28 mouse cellular contexts compared by ENCODE assay signal in the genomic region with DNA sequence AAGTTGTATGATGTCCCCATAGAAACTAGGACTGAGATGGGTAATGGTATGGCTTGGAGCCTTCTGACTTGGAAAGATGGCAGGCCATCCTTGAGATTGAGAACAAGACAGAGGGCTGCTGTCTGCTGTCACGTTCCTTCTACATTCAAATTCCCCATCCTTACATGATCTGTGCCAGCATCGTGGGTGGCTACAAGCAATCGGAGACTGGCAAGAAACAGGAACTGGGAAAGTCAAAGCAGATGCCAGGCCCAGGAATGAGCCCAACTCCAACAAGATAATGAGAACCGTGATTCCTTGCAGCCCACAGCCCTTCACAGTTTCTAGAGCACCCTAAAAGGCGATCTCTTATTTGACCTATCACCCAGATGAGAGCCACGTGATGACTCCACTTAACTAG. TPM values are rescaled to one million over a fixed set of nuclear protein-coding genes. Genes with fewer than 3 reads are reported as not detected.
DNase-seq lines count a peak whose midpoint lies in the region; ATAC-seq and TF ChIP-seq lines count a peak whose summit lies in the region.
"Had no signal": no experiment of that assay in that cellular context is flagged by ENCODE, and none has a peak within 500 bp of the region (broad histone marks: within the 10 kb centered on the region; RNA-seq: fewer than 3 reads in every experiment).

No protein-coding gene starts in this region.

- H3K9me3 ChIP-seq in forebrain, postnatal 0 days (ENCODE audit: low read length), result no peaks in the 10 kb centered on the region
- H3K9me3 ChIP-seq in forebrain, embryonic 15.5 days, result no peaks in the 10 kb centered on the region
- H3K9me3 ChIP-seq in heart, embryonic 10.5 days, result no peaks in the 10 kb centered on the region
- no peaks in the 10 kb centered on the region for H3K9me3 ChIP-seq in heart, embryonic 11.5 days (replicated peaks; ENCODE audit: control insufficient read depth, low read length)
- H3K9me3 ChIP-seq: embryonic facial prominence, embryonic 12.5 days; embryonic facial prominence, embryonic 15.5 days; heart, embryonic 12.5 days; heart, embryonic 15.5 days; hindbrain, embryonic 10.5 days; hindbrain, embryonic 13.5 days; intestine, embryonic 15.5 days had no signal

- H3K9ac ChIP-seq in forebrain, postnatal 0 days, result no peak overlapping the region
- no peak overlapping the region for H3K9ac ChIP-seq in forebrain, embryonic 15.5 days (replicated peaks)
- no peak overlapping the region for H3K9ac ChIP-seq in heart, embryonic 11.5 days (ENCODE audit: low read depth, low read length)
- H3K9ac ChIP-seq: embryonic facial prominence, embryonic 12.5 days; embryonic facial prominence, embryonic 15.5 days; heart, embryonic 12.5 days; heart, embryonic 15.5 days; hindbrain, embryonic 13.5 days; intestine, embryonic 15.5 days had no signal

- no peaks in the 10 kb centered on the region for H3K27me3 ChIP-seq in forebrain, postnatal 0 days (ENCODE audit: insufficient read depth, low read length)
- H3K27me3 ChIP-seq in forebrain, embryonic 15.5 days, result no peaks in the 10 kb centered on the region
- H3K27me3 ChIP-seq in heart, embryonic 10.5 days (ENCODE audit: insufficient read depth, poor library complexity, severe bottlenecking), result peaks cover 23% of the 10 kb centered on the region
- peaks cover 5% of the 10 kb centered on the region; the same call in 1 of the 2 replicates for H3K27me3 ChIP-seq in heart, embryonic 11.5 days (ENCODE audit: control insufficient read depth, insufficient read depth, low read length)
- H3K27me3 ChIP-seq: embryonic facial prominence, embryonic 12.5 days; embryonic facial prominence, embryonic 15.5 days; intestine, embryonic 15.5 days had no signal

- H3K27ac ChIP-seq in forebrain, postnatal 0 days (ENCODE audit: low read depth, low read length), result no peak overlapping the region
- H3K27ac ChIP-seq in forebrain, embryonic 15.5 days (replicated peaks), result no peak overlapping the region
- no peak overlapping the region for H3K27ac ChIP-seq in heart, embryonic 10.5 days
- no peak overlapping the region for H3K27ac ChIP-seq in heart, embryonic 11.5 days (ENCODE audit: low read depth, low read length)
- H3K27ac ChIP-seq: embryonic facial prominence, embryonic 12.5 days; embryonic facial prominence, embryonic 15.5 days; heart, embryonic 15.5 days; hindbrain, embryonic 10.5 days; hindbrain, embryonic 13.5 days; intestine, embryonic 15.5 days had no signal

- ATAC-seq in forebrain, postnatal 0 days, result peak; percentile 18; the same call in 1 of the 2 replicates
- no peak for ATAC-seq in forebrain, embryonic 15.5 days (replicated peaks)
- ATAC-seq in heart, embryonic 11.5 days (replicated peaks; ENCODE audit: insufficient number of reproducible peaks, low FRiP score, low TSS enrichment), result no peak
- ATAC-seq: activated CD4-positive, CD25-positive, alpha-beta regulatory T cell, adult 4 months; forebrain, embryonic 14.5 days; hindbrain, embryonic 16.5 days; intestine, embryonic 15.5 days had no signal

- WGBS in forebrain, postnatal 0 days, result 66% methylated on average over 6 of the region's 6 CpGs
- 87% methylated on average over 6 of the region's 6 CpGs for WGBS in forebrain, embryonic 15.5 days
- WGBS in heart, embryonic 10.5 days, result 79% methylated on average over 6 of the region's 6 CpGs
- WGBS in heart, embryonic 11.5 days (ENCODE audit: insufficient replicate concordance), result 75% methylated on average over 6 of the region's 6 CpGs

- no peak for DNase-seq in forebrain, postnatal 0 days
- DNase-seq in heart, embryonic 10.5 days (ENCODE audit: low spot score), result peak; percentile 19
- DNase-seq in brain, adult 2 months (ENCODE audit: low read depth, low spot score), result peak; percentile 66
- peak; percentile 36 for DNase-seq in right cerebral cortex, postnatal 25 days
- DNase-seq in kidney, postnatal 25 days, result no peak
- DNase-seq in adrenal gland, adult 18-20 months (ENCODE audit: low spot score in 2 of 2), result no peak
- DNase-seq: adrenal gland, postnatal 10 days; adrenal gland, postnatal 36 days; cerebellum, adult 11 months; cerebellum, adult 2 months; cerebellum, adult 9-11 months; cerebellum, postnatal 25 days; gastrocnemius, postnatal 25 days; heart, adult 18-20 months; heart, postnatal 10 days; heart, postnatal 36 days had no signal

- TF ChIP-seq CTCF in forebrain, postnatal 0 days (IDR thresholded peaks at IDR 0.05; ENCODE audit: low read depth), result no peak

- H3K4me3 ChIP-seq in forebrain, postnatal 0 days (ENCODE audit: low read depth, low read length), result no peak overlapping the region
- no peak overlapping the region for H3K4me3 ChIP-seq in forebrain, embryonic 15.5 days
- H3K4me3 ChIP-seq in heart, embryonic 10.5 days, result no peak overlapping the region
- H3K4me3 ChIP-seq in heart, embryonic 11.5 days (ENCODE audit: low read depth, low read length), result no peak overlapping the region
- H3K4me3 ChIP-seq: embryonic facial prominence, embryonic 12.5 days; embryonic facial prominence, embryonic 15.5 days; heart, embryonic 12.5 days; heart, embryonic 15.5 days; hindbrain, embryonic 10.5 days; hindbrain, embryonic 13.5 days; intestine, embryonic 15.5 days had no signal

- no peaks in the 10 kb centered on the region for H3K36me3 ChIP-seq in forebrain, postnatal 0 days (ENCODE audit: insufficient read depth)
- no peaks in the 10 kb centered on the region for H3K36me3 ChIP-seq in forebrain, embryonic 15.5 days
- no peaks in the 10 kb centered on the region for H3K36me3 ChIP-seq in heart, embryonic 10.5 days
- no peaks in the 10 kb centered on the region for H3K36me3 ChIP-seq in heart, embryonic 11.5 days (ENCODE audit: control insufficient read depth, insufficient read depth, low read length)
- H3K36me3 ChIP-seq: embryonic facial prominence, embryonic 12.5 days; embryonic facial prominence, embryonic 15.5 days; heart, embryonic 12.5 days; heart, embryonic 15.5 days; hindbrain, embryonic 10.5 days; hindbrain, embryonic 13.5 days; intestine, embryonic 15.5 days had no signal

- H3K4me2 ChIP-seq in forebrain, postnatal 0 days (ENCODE audit: low read depth), result no peak overlapping the region
- no peak overlapping the region for H3K4me2 ChIP-seq in forebrain, embryonic 15.5 days (replicated peaks)
- no peak overlapping the region for H3K4me2 ChIP-seq in heart, embryonic 11.5 days
- H3K4me2 ChIP-seq: embryonic facial prominence, embryonic 12.5 days; embryonic facial prominence, embryonic 15.5 days; heart, embryonic 12.5 days; heart, embryonic 15.5 days; hindbrain, embryonic 13.5 days; intestine, embryonic 15.5 days had no signal

- no peaks in the 10 kb centered on the region for H3K4me1 ChIP-seq in forebrain, postnatal 0 days (ENCODE audit: insufficient read depth)
- no peaks in the 10 kb centered on the region for H3K4me1 ChIP-seq in forebrain, embryonic 15.5 days
- H3K4me1 ChIP-seq in heart, embryonic 10.5 days, result no peaks in the 10 kb centered on the region
- H3K4me1 ChIP-seq in heart, embryonic 11.5 days (ENCODE audit: control insufficient read depth, insufficient read depth, low read length), result no peaks in the 10 kb centered on the region
- H3K4me1 ChIP-seq: embryonic facial prominence, embryonic 12.5 days; embryonic facial prominence, embryonic 15.5 days; heart, embryonic 12.5 days; heart, embryonic 15.5 days; hindbrain, embryonic 10.5 days; hindbrain, embryonic 13.5 days; intestine, embryonic 15.5 days had no signal

RNA-seq across cellular contexts. Expression of gene Scmh1, which starts 51.3 kb away (rescaled TPM):
- 43.9 and 47.1 TPM in 2 replicates for total RNA-seq in forebrain, postnatal 0 days (2014; rRNA removed)
- 40.4 and 56.4 TPM in 2 replicates for polyA plus RNA-seq in forebrain, postnatal 0 days (2015; fragmentation: Nextera tagmentation; extraction: Ambion mirVana)
- 65.8 and 72.4 TPM in 2 replicates for polyA plus RNA-seq in forebrain, embryonic 15.5 days (2015; fragmentation: Nextera tagmentation; extraction: Ambion mirVana)
- polyA plus RNA-seq in heart, embryonic 10.5 days (2016; fragmentation: Nextera tagmentation; extraction: Ambion mirVana), result 58.3 and 86.8 TPM in 2 replicates
- 67.0 and 72.9 TPM in 2 replicates for polyA plus RNA-seq in heart, embryonic 11.5 days (2014; fragmentation: Nextera tagmentation; extraction: Ambion mirVana)
- 10 to 100 TPM; 30.6 to 32.8 TPM for total RNA-seq in adrenal gland, adult 18-20 months (2021)

Comparison
In these comparisons a context has a peak if more than half of its experiments do, and no peak if none do; other contexts are left out.
1. DNase-seq: peak in heart, embryonic 10.5 days (single experiment), brain, adult 2 months (single experiment) and right cerebral cortex, postnatal 25 days (single experiment); none in forebrain, postnatal 0 days (single experiment), kidney, postnatal 25 days (0 of 2) and adrenal gland, adult 18-20 months (0 of 2).